Mouse (Mus musculus) lung, embryonic 14.5 days (tissue): ENCODE measurements at regions not wholly inside any gene's neighbourhood (a gene's known extent, or its start where the extent isn't known, plus 50 kb on each side); places are given as distances from the start of the nearest gene placed in this dataset.

Source experiments
- ATAC-seq: fragments of 200-750 bp; cut with Nextera tagmentation; 2 replicates; pipeline ENCODE4 v1.8.0; 2017; ENCODE audit warnings: mild to moderate bottlenecking, moderate TSS enrichment, moderate library complexity; ENCODE audit not compliant: insufficient read depth
- DNase-seq: peaks from one replicate; pipeline ENCODE4 v3.0.0-alpha.2; 2015
- H3K27ac ChIP-seq: fragments of 300-500 bp; sonication (generic); 2 replicates; pipeline ENCODE4 v1.5.1; 2014; ENCODE audit warnings: low read depth, mild to moderate bottlenecking, moderate library complexity
- H3K27me3 ChIP-seq: fragments of 300-500 bp; sonication (generic); 2 replicates; pipeline ENCODE4 v1.6.1; 2014; ENCODE audit warnings: low read length, control low read depth; ENCODE audit not compliant: insufficient read depth
- H3K36me3 ChIP-seq: fragments of 300-500 bp; sonication (generic); 2 replicates; pipeline ENCODE4 v1.6.1; 2014; ENCODE audit warnings: control low read depth; ENCODE audit not compliant: insufficient read depth
- H3K4me1 ChIP-seq: fragments of 300-500 bp; sonication (generic); 2 replicates; pipeline ENCODE4 v1.6.1; 2014; ENCODE audit warnings: antibody characterized with exemption, control low read depth; ENCODE audit not compliant: insufficient read depth
- H3K4me2 ChIP-seq: fragments of 300-500 bp; sonication (generic); 2 replicates; pipeline ENCODE4 v1.6.1; 2014; ENCODE audit warnings: mild to moderate bottlenecking
- H3K4me3 ChIP-seq: fragments of 300-500 bp; sonication (generic); 2 replicates; pipeline ENCODE4 v1.5.1; 2014; ENCODE audit warnings: low read depth, low read length
- H3K9ac ChIP-seq: fragments of 300-500 bp; sonication (generic); 2 replicates; pipeline ENCODE4 v1.6.1; 2014
- H3K9me3 ChIP-seq: fragments of 300-500 bp; sonication (generic); 2 replicates; pipeline ENCODE4 v1.6.1; 2016; ENCODE audit warnings: low read depth, low read length, control low read depth
- CTCF ChIP-seq: IDR thresholded peaks from 2 replicates; pipeline ENCODE4 v1.5.1; 2016; ENCODE audit warnings: antibody characterized with exemption, low read depth
- WGBS: fragments of 180-500 bp; shearing (Covaris S2); extraction: QIAGEN DNeasy Blood & Tissue Kit; methylation state at CpG from one replicate; pipeline ENCODE4 v1.1.7; 2014; 5-methylcytosine and 5-hydroxymethylcytosine counted together

DNA sequence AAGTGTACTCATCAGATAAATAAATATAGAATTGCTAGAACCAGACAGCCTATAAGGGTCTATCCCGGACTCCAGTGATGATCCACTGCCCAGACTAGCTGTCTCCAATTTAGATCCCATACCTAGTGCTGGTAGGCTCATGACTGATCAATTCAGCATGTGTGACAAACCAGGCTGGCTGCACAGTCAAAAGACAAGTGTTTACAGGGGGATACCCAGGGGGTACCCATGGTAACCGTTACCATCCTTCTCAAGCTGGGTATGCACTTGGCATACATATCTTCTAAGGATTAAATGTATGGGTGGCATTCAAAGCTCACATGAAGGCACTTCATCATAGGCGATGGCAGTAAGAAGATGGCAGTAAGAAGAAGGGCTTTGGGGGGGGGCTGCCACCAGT lies 109.3 kb upstream of the Mafb start:
- no peak for TF ChIP-seq CTCF
- Histone ChIP-seq H3K4me3 (no peak overlapping the region), H3K4me1 (no peaks in the 10 kb centered on the region), H3K4me2 (no peak overlapping the region), H3K36me3 (no peaks in the 10 kb centered on the region), H3K27me3 (no peaks in the 10 kb centered on the region), H3K27ac (no peak overlapping the region), H3K9ac (no peak overlapping the region), H3K9me3 (no peaks in the 10 kb centered on the region)
- WGBS, result 89% methylated on average over 3 of the region's 3 CpGs
- no peak for DNase-seq
- ATAC-seq, result no peak

GRCm38 (mm10) chr2:160479240-160479639 lies 112.4 kb upstream of the Mafb start:
- H3K27me3 ChIP-seq, result no peaks in the 10 kb centered on the region
- no peak overlapping the region for H3K9ac ChIP-seq
- no peaks in the 10 kb centered on the region for H3K9me3 ChIP-seq
- TF ChIP-seq CTCF, result no peak
- no peak overlapping the region for H3K27ac ChIP-seq
- H3K4me2 ChIP-seq, result no peak overlapping the region
- DNase-seq, result no peak
- H3K4me3 ChIP-seq, result no peak overlapping the region
- ATAC-seq, result no peak
- no peaks in the 10 kb centered on the region for H3K4me1 ChIP-seq
- no peaks in the 10 kb centered on the region for H3K36me3 ChIP-seq
- WGBS, result 52% methylated on average over 7 of the region's 7 CpGs

DNA sequence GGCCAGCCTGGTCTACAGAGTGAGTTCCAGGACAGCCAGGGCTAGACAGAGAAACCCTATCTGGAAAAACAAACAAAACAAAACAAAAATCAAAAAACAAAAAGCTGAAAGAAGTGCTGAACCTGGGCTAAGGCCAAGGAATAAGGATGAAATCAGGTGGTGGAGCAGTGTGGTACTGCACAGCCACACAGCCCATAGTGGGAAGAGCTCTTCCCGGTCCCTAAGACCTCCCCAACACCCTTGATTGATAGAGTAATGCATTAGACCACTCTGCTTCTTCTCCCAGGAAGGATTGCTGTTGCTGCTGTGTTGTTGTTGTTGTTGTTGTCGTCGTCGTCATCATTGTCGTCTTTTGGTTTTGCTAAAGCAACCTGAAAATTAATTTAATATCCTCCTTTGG lies 118.2 kb upstream of the Mafb start:
- DNase-seq, result no peak
- H3K4me3 ChIP-seq, result no peak overlapping the region
- H3K36me3 ChIP-seq, result no peaks in the 10 kb centered on the region
- no peak overlapping the region for H3K27ac ChIP-seq
- no peak for ATAC-seq
- no peak for TF ChIP-seq CTCF
- H3K4me1 ChIP-seq, result no peaks in the 10 kb centered on the region
- WGBS, result 85% methylated on average over 5 of the region's 5 CpGs
- no peaks in the 10 kb centered on the region for H3K27me3 ChIP-seq
- no peak overlapping the region for H3K9ac ChIP-seq
- no peaks in the 10 kb centered on the region for H3K9me3 ChIP-seq
- no peak overlapping the region for H3K4me2 ChIP-seq

- Histone ChIP-seq H3K9me3 (no peaks in the 10 kb centered on the region), H3K9ac (no peak overlapping the region), H3K4me2 (no peak overlapping the region), H3K4me3 (no peak overlapping the region), H3K27me3 (no peaks in the 10 kb centered on the region), H3K27ac (no peak overlapping the region), H3K36me3 (no peaks in the 10 kb centered on the region), H3K4me1 (no peaks in the 10 kb centered on the region)
- DNase-seq (no peak), ATAC-seq (no peak)
- WGBS, result 80% methylated on average over 5 of the region's 5 CpGs
- TF ChIP-seq CTCF, result no peak
These were observed 118.7 kb upstream of the Mafb start for GRCm38 (mm10) chr2:160485515-160485914.

DNA sequence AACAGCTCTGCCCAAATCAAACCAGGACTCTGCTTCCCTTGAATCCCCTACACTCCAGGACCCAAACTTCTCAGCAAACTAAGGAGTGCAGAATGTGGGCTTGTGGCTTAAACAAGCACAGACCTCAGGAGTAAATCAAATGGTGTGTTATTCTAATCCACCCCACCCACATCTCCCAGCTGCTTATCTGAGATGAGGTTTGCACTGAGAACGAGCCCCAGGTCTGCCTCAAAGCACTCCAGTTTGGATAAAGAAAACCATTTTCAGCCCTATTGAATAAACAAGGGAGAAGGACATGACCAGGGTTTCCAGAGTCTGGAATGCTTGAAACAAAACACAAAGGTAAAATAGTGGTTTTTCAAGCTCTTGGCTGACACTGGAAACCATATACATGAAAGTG lies 132.9 kb upstream of the Mafb start:
- DNase-seq (no peak), ATAC-seq (no peak)
- H3K4me2 ChIP-seq, result no peak overlapping the region
- H3K27me3 ChIP-seq, result no peaks in the 10 kb centered on the region
- no peak overlapping the region for H3K9ac ChIP-seq
- WGBS, result 3% methylated on average over 1 of the region's 1 CpGs
- H3K36me3 ChIP-seq, result no peaks in the 10 kb centered on the region
- H3K9me3 ChIP-seq, result no peaks in the 10 kb centered on the region
- H3K4me1 ChIP-seq, result no peaks in the 10 kb centered on the region; the same call in 1 of the 2 replicates
- no peak overlapping the region for H3K27ac ChIP-seq
- H3K4me3 ChIP-seq, result no peak overlapping the region
- no peak for TF ChIP-seq CTCF

GRCm38 (mm10) chr2:160502901-160503300 lies 136.0 kb upstream of the Mafb start:
- H3K27me3 ChIP-seq, result no peaks in the 10 kb centered on the region
- WGBS, result 67% methylated on average over 2 of the region's 2 CpGs
- H3K9me3 ChIP-seq, result no peaks in the 10 kb centered on the region
- DNase-seq, result no peak
- H3K4me2 ChIP-seq, result no peak overlapping the region
- no peak overlapping the region for H3K4me3 ChIP-seq
- no peaks in the 10 kb centered on the region; the same call in 1 of the 2 replicates for H3K4me1 ChIP-seq
- H3K36me3 ChIP-seq, result no peaks in the 10 kb centered on the region
- TF ChIP-seq CTCF, result no peak
- H3K9ac ChIP-seq, result no peak overlapping the region
- no peak for ATAC-seq
- no peak overlapping the region for H3K27ac ChIP-seq

DNA sequence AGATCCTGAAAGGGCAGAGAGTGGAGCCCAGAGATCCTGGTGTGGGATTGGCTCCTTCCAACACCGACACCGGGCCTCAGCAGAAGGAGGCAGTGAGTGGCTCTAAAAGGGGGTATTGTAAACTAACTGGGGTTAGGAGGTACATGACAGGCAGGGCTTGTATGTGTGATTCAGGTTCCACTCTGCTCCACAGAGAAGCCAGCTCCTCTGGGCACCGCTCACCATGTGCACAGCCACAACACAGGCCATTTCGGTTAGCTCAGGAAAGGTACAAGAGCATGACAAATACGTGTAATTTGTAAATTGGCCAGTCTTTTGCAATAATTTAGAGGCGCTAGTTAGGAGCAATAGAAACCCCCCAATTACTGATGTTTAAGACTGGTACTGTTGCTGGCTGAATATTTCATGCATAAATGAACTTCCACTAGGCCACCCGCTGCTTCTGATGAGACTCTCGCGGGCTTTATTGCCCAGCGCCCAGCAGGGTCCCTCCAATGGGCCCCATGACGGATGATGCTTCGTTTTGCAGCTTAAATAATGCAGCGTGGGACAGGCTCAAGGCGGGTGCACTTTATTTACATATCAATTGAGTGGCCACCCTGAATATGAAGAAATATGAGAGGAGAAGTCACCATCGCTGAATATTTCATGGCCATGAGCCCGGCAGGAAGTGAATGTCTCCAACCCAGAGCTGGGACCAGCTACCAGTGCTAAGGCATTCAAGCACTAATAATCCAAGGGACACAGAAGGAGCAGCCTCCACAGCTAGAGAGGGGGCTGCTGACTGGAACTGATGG lies 136.9 kb upstream of the Mafb start:
- Histone ChIP-seq H3K27me3 (no peaks in the 10 kb centered on the region), H3K36me3 (no peaks in the 10 kb centered on the region), H3K27ac (no peak overlapping the region), H3K9me3 (no peaks in the 10 kb centered on the region), H3K4me1 (no peaks in the 10 kb centered on the region; the same call in 1 of the 2 replicates), H3K4me3 (no peak overlapping the region), H3K4me2 (no peak overlapping the region), H3K9ac (no peak overlapping the region)
- WGBS, result 58% methylated on average over 16 of the region's 16 CpGs
- no peak for ATAC-seq
- no peak for DNase-seq
- no peak for TF ChIP-seq CTCF

DNA sequence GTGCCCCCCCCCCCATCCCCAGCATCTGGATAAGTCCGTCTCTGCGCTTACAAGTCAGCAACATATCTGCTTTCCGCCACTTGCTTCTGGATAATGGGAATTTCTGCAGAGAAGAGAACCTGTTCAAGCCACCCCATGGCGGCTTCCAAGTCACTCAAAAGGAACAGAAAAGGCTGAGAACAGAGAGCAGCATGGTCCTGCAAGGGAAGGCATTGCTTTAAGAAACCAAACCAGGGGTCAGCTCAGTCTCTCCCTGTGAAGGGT lies 137.5 kb upstream of the Mafb start:
- TF ChIP-seq CTCF, result no peak
- no peak overlapping the region for H3K4me2 ChIP-seq
- H3K9ac ChIP-seq, result no peak overlapping the region
- no peaks in the 10 kb centered on the region; the same call in 1 of the 2 replicates for H3K4me1 ChIP-seq
- ATAC-seq (no peak), DNase-seq (no peak)
- 91% methylated on average over 4 of the region's 4 CpGs for WGBS
- H3K9me3 ChIP-seq, result no peaks in the 10 kb centered on the region
- no peak overlapping the region for H3K4me3 ChIP-seq
- H3K36me3 ChIP-seq, result no peaks in the 10 kb centered on the region
- H3K27ac ChIP-seq, result no peak overlapping the region
- H3K27me3 ChIP-seq, result no peaks in the 10 kb centered on the region
